Mouse (Mus musculus): ENCODE measurements at regions not wholly inside any gene's neighbourhood (a gene's known extent, or its start where the extent isn't known, plus 50 kb on each side); places are given as distances from the start of the nearest gene placed in this dataset.

DNA sequence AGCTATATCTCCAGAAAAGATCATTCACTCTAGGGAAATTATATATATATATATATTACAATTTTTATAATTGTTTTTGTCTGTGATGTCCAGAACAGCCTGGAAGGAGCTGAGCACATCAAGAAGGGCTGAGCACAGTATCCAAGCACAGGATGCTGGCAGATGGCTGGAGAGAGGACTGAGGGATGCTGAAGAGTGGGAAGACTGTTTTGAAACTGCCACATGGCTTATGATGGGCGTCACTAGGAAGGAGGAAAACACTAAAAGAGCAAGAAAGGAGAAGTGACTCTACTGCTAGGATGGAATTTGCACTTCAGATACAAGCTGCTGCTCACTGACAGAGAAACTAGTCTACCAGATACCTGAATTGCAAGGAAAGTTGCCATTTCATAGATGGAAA is 50.4 kb upstream of the Atg10 start:
- no peaks in the 10 kb centered on the region for H3K36me3 ChIP-seq (ENCODE audit: inconsistent target)
- H3K79me2 ChIP-seq (ENCODE audit: inconsistent target), result no peaks in the 10 kb centered on the region
- 0% methylated on average over 1 of the region's 1 CpGs for WGBS (ENCODE audit: missing documents)
- H3K4me3 ChIP-seq (ENCODE audit: inconsistent target), result no peak overlapping the region
- H3K27ac ChIP-seq, result no peak overlapping the region

DNA sequence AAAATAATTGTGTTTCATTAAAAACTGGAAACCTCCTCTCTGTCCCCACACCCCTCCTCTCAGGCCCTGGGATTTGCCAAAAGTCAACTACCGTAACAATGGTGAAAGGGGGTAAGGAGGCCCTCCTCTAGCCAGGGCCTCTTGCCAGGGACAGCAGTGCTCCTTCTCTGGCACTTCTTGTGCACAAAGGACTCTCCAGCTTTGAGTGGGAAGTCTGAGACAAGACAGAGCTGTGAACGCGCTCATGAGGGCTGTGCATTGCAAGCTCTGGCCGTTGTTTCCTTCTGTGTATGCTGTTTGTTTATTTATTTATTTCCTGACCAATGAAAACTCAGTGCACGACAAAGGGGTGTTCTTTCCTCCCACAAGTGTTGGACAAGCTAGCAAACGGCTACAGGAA is 50.8 kb upstream of the Atg10 start:
- Histone ChIP-seq H3K79me2 (ENCODE audit: inconsistent target) (no peaks in the 10 kb centered on the region), H3K36me3 (ENCODE audit: inconsistent target) (no peaks in the 10 kb centered on the region), H3K4me3 (ENCODE audit: inconsistent target) (no peak overlapping the region), H3K27ac (no peak overlapping the region)
- WGBS (ENCODE audit: missing documents), result 77% methylated on average over 6 of the region's 6 CpGs

- no peaks in the 10 kb centered on the region for H3K79me2 ChIP-seq (ENCODE audit: inconsistent target)
- no peak overlapping the region for H3K4me3 ChIP-seq (ENCODE audit: inconsistent target)
- no peak overlapping the region for H3K27ac ChIP-seq
- WGBS (ENCODE audit: missing documents), result 92% methylated on average over 3 of the region's 3 CpGs
- H3K36me3 ChIP-seq (ENCODE audit: inconsistent target), result no peaks in the 10 kb centered on the region
Measured at GRCm38 (mm10) chr13:91279487-91279886, 55.7 kb upstream of the Atg10 start.

- Histone ChIP-seq H3K36me3 (ENCODE audit: inconsistent target) (no peaks in the 10 kb centered on the region), H3K27ac (no peak overlapping the region), H3K79me2 (ENCODE audit: inconsistent target) (no peaks in the 10 kb centered on the region), H3K4me3 (ENCODE audit: inconsistent target) (no peak overlapping the region)
- WGBS (ENCODE audit: missing documents), result 88% methylated on average over 7 of the region's 7 CpGs
Measured at GRCm38 (mm10) chr13:91295552-91296170, 71.9 kb upstream of the Atg10 start.

- Histone ChIP-seq H3K27ac (no peak overlapping the region), H3K79me2 (ENCODE audit: inconsistent target) (no peaks in the 10 kb centered on the region), H3K4me3 (ENCODE audit: inconsistent target) (no peak overlapping the region), H3K36me3 (ENCODE audit: inconsistent target) (no peaks in the 10 kb centered on the region)
- WGBS (ENCODE audit: missing documents), result 89% methylated on average over 5 of the region's 5 CpGs
Measured at GRCm38 (mm10) chr13:91296521-91297160, 72.9 kb upstream of the Atg10 start.

DNA sequence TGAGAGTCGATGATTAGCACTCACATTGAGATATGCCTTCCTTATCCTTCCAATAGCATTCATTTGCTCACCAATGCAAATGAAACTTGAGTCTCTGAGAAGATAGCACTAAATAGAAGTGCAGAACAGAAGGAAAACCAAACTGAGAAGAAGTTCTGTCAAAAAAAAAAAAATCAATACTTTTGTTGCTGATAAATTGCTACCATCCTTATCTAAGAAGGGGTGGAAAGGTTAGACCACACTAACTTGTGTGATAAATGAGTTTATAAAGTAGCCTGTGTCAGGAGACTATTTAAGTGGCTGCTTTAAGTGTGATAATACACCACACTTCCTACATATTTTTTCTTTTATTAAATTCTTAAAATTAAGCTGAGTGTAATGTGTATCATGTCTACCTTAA is 78.1 kb upstream of the Atg10 start:
- WGBS (ENCODE audit: missing documents), result 79% methylated on average over 1 of the region's 1 CpGs
- no peak overlapping the region for H3K27ac ChIP-seq
- no peaks in the 10 kb centered on the region for H3K36me3 ChIP-seq (ENCODE audit: inconsistent target)
- no peaks in the 10 kb centered on the region for H3K79me2 ChIP-seq (ENCODE audit: inconsistent target)
- no peak overlapping the region for H3K4me3 ChIP-seq (ENCODE audit: inconsistent target)

GRCm38 (mm10) chr13:91305697-91306405 is 82.1 kb upstream of the Atg10 start:
- Histone ChIP-seq H3K4me3 (ENCODE audit: inconsistent target) (no peak overlapping the region), H3K79me2 (ENCODE audit: inconsistent target) (no peaks in the 10 kb centered on the region), H3K36me3 (ENCODE audit: inconsistent target) (no peaks in the 10 kb centered on the region), H3K27ac (no peak overlapping the region)
- 86% methylated on average over 6 of the region's 6 CpGs for WGBS (ENCODE audit: missing documents)

DNA sequence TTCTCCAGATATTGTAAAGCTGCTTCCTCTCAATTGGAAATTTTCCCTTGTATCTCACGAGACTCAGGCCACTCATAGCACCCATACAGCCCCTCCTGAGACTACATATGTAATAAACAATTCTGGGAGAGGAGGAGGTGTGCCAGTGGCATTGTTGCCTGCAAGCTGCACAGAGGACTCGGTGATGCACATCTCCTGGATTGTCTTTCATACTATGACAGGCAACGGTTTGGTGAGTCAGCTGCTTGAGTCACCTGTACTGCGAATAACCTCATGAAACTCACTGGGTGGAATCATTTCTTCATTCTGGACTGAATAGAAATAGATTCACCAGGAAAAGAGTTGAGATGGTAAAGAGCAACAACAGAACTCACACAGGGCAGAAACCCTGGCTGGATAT is 82.8 kb upstream of the Atg10 start:
- H3K79me2 ChIP-seq (ENCODE audit: inconsistent target), result no peaks in the 10 kb centered on the region
- no peak overlapping the region for H3K4me3 ChIP-seq (ENCODE audit: inconsistent target)
- no peaks in the 10 kb centered on the region for H3K36me3 ChIP-seq (ENCODE audit: inconsistent target)
- WGBS (ENCODE audit: missing documents), result 98% methylated on average over 4 of the region's 4 CpGs
- H3K27ac ChIP-seq, result no peak overlapping the region

DNA sequence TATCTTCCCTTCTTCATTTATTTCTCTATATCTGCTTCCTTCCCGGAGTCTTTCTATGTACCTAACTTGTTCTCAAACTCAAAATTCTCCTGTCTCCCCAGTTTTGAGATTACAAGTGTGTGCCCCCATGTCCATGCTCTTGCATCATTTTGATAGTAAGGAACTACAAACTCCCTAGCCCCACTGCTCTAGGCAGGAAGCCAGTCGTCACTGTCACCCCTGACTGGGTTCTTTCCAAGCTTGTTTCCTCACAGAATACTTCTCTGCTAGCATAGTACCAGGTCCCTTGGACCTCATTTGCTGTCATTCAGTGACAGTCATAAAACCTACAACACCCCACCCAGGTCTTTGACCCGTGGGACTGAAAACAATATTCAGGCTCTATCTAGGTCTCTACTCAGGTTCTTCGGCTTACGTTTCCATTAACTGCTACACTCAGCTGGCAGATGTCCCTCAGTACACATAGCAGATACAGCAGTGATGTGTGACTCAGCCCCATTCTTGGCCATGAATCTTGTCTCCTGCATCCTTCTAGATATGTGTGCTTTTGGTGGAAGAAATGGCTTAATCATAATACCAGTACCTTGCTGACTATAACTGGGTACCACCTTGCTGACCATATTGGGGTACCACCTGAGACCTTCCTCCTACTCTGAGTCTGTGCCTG is 89.3 kb upstream of the Atg10 start:
- Histone ChIP-seq H3K79me2 (ENCODE audit: inconsistent target) (no peaks in the 10 kb centered on the region), H3K4me3 (ENCODE audit: inconsistent target) (no peak overlapping the region)
- WGBS (ENCODE audit: missing documents), result 74% methylated on average over 5 of the region's 5 CpGs

GRCm38 (mm10) chr13:91322331-91322730 is 98.6 kb upstream of the Atg10 start:
- Histone ChIP-seq H3K27ac (no peak overlapping the region), H3K36me3 (ENCODE audit: inconsistent target) (no peaks in the 10 kb centered on the region), H3K79me2 (ENCODE audit: inconsistent target) (no peaks in the 10 kb centered on the region), H3K4me3 (ENCODE audit: inconsistent target) (no peak overlapping the region)
- WGBS (ENCODE audit: missing documents), result 85% methylated on average over 6 of the region's 6 CpGs

More for the DNA sequence above, 89.3 kb upstream of the Atg10 start:
- no peaks in the 10 kb centered on the region for H3K36me3 ChIP-seq (ENCODE audit: inconsistent target)
- no peak overlapping the region for H3K27ac ChIP-seq

DNA sequence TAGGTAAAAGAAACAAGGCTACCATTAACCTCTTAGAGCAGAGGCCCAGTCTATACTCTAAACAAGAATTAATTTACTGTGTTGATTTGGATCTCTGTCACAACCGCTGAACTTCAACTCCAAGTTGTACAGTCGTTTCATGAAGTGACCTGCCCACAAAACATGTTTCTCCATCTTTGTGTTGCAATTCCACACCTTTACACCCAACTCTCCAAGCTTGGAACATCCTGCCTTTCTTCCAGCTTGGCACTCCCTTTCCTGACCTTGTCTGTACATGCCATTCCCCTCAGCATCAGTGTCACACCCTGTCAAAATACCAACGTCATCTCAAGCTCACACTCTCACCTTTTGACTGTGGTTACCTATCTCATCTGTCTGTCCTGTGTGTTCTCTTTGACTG is 103.1 kb upstream of the Atg10 start:
- 85% methylated on average over 3 of the region's 3 CpGs for WGBS (ENCODE audit: missing documents)
- Histone ChIP-seq H3K36me3 (ENCODE audit: inconsistent target) (no peaks in the 10 kb centered on the region), H3K27ac (no peak overlapping the region), H3K4me3 (ENCODE audit: inconsistent target) (no peak overlapping the region), H3K79me2 (ENCODE audit: inconsistent target) (no peaks in the 10 kb centered on the region)

- Histone ChIP-seq H3K36me3 (ENCODE audit: inconsistent target) (no peaks in the 10 kb centered on the region), H3K27ac (no peak overlapping the region), H3K79me2 (ENCODE audit: inconsistent target) (no peaks in the 10 kb centered on the region), H3K4me3 (ENCODE audit: inconsistent target) (no peak overlapping the region)
Measured at GRCm38 (mm10) chr13:91334283-91334682, 110.5 kb upstream of the Atg10 start.

GRCm38 (mm10) chr13:91344139-91344538 is 115.9 kb upstream of the Ssbp2 start:
- Histone ChIP-seq H3K79me2 (ENCODE audit: inconsistent target) (no peaks in the 10 kb centered on the region), H3K36me3 (ENCODE audit: inconsistent target) (no peaks in the 10 kb centered on the region), H3K4me3 (ENCODE audit: inconsistent target) (no peak overlapping the region), H3K27ac (no peak overlapping the region)
- WGBS (ENCODE audit: missing documents), result 78% methylated on average over 1 of the region's 1 CpGs

- Histone ChIP-seq H3K27ac (no peak overlapping the region), H3K36me3 (ENCODE audit: inconsistent target) (no peaks in the 10 kb centered on the region), H3K79me2 (ENCODE audit: inconsistent target) (no peaks in the 10 kb centered on the region), H3K4me3 (ENCODE audit: inconsistent target) (no peak overlapping the region)
- 98% methylated on average over 12 of the region's 12 CpGs for WGBS (ENCODE audit: missing documents)
Measured at GRCm38 (mm10) chr13:91348489-91349083, 111.5 kb upstream of the Ssbp2 start.

GRCm38 (mm10) chr13:91352311-91352710 is 107.8 kb upstream of the Ssbp2 start:
- no peaks in the 10 kb centered on the region for H3K36me3 ChIP-seq (ENCODE audit: inconsistent target)
- WGBS (ENCODE audit: missing documents), result 97% methylated on average over 8 of the region's 8 CpGs
- H3K4me3 ChIP-seq (ENCODE audit: inconsistent target), result no peak overlapping the region
- no peak overlapping the region for H3K27ac ChIP-seq
- H3K79me2 ChIP-seq (ENCODE audit: inconsistent target), result no peaks in the 10 kb centered on the region
